Mouse (Mus musculus) retina, postnatal 1 day (tissue): Measurements from ENCODE around the gene Mrpl55.
A peak's percentile ranks its signal among the peaks of the same experiment; 100 is the strongest.
"Not testable (repeated sequence)": the region's sequence is repeated elsewhere in the genome, so short reads cannot be mapped to it uniquely, and the experiment has no call there.

Source experiments
- DNase-seq: peaks from one replicate; pipeline ENCODE4 v3.0.0-alpha.2; 2012

The Mrpl55 gene

GRCm38 (mm10) chr11:59196230-59196629 lies 6.1 kb upstream of the Mrpl55 start:
- DNase-seq: no peak

GRCm38 (mm10) chr11:59201216-59202002 lies 877 bp upstream of the Mrpl55 start:
- DNase-seq: no peak

DNA sequence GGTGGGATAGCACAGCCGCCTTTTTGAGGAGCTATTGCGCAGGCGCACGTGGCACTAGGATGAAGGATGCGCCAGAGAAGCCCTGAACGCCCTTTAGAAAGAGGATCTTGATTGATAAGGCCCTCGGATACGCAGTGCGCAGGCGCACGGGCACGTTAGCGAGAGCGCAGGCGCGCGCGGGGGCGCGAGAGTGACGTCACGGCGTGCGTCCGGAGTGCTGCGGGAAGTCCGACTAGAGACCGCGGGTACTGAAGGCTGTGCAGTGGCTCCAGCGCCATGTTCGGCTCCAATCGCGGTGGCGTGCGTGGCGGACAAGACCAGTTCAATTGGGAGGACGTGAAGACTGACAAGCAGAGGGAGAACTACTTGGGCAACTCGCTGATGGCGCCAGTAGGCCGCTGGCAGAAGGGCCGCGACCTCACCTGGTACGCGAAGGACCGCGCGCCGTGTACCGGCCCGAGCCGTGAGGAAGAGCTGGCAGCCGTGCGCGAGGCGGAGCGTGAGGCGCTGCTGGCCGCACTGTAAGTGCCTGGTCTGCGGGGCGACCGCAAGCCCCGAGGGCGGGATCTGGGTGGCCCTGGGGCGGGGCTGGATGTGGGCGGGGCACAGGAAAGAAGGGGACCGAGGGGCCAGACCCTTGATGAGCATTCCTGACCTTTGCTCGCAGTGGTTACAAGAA lies 6.0 kb downstream of the Mrpl55 start, which contains the start of gene 2310033P09Rik:
TSS of gene 2310033P09Rik (plus strand) at position 169 of the 679 bp plus-strand sequence.
- peak; percentile 97 for DNase-seq

- DNase-seq: peak; percentile 82
Measured at GRCm38 (mm10) chr11:59209003-59209441, 6.7 kb downstream of the Mrpl55 start.

DNA sequence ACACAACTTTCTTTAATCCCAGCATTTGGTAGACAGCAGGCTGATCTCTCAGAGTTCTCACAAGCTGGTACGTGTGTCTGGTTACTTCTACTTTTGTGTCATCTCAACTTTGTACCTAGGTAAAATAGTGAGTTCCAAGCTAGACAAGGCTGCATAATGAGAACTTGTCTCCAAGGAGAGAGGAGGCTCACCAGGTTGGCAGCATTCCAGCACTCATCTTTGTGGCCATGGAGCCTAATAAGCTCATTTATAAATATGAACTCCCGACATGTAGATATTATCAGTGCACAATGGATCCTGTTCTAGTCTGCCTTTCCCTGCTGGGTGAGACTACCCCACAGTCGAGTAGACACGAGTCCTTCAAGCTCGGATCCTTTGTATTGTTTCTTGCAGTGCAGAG lies 7.3 kb downstream of the Mrpl55 start:
- DNase-seq: peak; percentile 30

- no peak for DNase-seq
Measured at GRCm38 (mm10) chr11:59210020-59210419, 7.7 kb downstream of the Mrpl55 start.

DNA sequence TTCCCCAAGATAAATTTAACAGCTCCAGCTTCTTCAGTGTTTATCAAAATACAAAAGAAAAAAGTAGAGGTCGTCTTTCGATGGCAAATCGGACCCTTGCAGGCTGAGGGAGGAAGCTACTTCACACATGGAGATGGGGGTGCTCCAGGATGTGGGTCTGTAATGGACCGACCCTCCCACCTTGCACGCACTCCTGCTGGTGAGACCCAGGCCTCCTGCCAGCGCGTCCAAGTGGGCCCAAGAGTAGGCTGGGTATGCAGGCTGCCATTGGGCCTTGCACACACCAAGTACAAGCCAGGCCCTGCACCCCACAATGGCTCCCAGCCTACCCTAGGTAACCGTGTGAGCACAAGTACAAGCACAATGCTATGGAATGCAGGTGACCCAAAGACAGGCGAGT lies 9.3 kb downstream of the Mrpl55 start:
- DNase-seq: not testable (repeated sequence)

GRCm38 (mm10) chr11:59212320-59212719 lies 10.0 kb downstream of the Mrpl55 start:
- not testable (repeated sequence) for DNase-seq

GRCm38 (mm10) chr11:59212892-59213494 lies 10.7 kb downstream of the Mrpl55 start:
- no peak for DNase-seq

DNA sequence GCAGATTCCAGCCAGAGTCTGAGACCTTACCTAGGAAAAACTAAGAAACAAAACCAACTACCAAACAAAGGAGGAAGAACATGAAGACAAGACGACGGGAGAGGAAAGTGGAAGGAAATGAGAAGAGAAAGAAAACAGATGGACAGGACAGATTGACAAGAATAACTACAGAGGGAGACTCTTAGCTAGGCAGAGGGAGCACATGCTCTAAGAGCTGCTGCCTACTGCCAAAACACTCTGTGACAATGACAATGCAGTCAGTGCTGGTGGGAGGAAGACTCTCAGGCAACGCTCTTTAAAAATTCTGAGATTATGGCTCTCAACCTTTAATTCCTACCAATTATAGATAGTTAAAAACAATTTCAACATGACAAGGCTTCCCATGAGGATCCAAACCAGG lies 14.7 kb downstream of the Mrpl55 start:
- DNase-seq: no peak

- DNase-seq: no peak
Measured at GRCm38 (mm10) chr11:59218389-59218998, 16.2 kb downstream of the Mrpl55 start.

- DNase-seq: peak; percentile 49
Measured at GRCm38 (mm10) chr11:59219064-59219463, 16.8 kb downstream of the Mrpl55 start.

- DNase-seq: no peak
Measured at GRCm38 (mm10) chr11:59221604-59222003, 19.3 kb downstream of the Mrpl55 start.

DNA sequence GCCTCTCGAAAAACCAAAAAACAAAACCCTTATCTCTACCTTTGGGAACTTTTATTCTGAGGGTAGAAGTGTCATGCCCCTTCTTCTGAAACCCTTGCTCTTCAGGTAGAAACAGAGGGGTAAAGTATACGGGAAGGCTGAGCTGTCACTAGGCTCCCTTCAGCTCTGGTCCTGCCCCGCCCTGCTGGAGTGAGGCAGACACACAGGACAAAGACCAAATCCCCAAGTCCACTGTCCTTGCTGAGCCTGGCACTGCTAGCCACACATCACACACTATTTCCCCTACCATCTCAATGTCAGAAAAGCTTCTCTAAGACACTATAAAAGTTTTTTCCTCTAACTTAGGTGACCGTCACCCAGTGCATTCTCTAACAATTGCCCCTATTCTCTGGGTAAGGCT lies 20.0 kb downstream of the Mrpl55 start:
- DNase-seq: no peak

DNA sequence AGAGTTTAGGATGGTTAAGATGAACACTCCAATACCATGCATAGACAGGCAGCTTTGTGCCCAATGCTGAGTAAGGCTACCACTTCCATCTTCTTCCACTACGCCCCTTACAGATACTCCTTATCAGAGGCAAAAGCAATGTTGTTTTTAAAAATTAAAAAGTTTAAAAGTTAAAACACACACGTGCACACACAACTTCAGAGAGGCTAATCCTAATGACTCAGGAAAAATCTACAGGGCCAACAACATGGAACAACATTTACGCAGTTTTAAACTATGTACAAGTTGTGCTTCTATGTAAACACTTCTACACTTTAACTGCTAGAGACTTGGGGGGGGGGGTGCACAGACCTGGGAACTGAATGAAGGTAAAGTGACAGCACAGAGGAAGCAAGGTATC lies 21.7 kb downstream of the Mrpl55 start:
- no peak for DNase-seq

DNA sequence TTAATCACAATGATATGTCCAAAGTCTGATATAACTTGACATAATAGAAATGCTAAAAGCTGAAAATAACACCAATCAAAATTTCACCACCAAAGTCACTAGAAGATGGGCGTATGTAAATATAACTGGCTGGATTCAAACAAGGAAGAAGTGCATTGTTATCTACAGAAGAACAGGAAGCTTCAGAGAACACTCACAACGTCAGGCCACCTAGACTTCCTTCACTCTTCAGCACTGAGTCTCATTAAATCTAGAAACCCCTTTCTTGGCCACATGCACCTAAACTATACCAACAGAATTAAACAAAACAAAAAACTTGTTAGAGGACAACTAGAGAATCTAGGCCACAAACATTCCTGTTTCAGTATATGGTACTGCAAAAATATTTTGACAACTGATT lies 22.2 kb downstream of the Mrpl55 start:
- no peak for DNase-seq

DNA sequence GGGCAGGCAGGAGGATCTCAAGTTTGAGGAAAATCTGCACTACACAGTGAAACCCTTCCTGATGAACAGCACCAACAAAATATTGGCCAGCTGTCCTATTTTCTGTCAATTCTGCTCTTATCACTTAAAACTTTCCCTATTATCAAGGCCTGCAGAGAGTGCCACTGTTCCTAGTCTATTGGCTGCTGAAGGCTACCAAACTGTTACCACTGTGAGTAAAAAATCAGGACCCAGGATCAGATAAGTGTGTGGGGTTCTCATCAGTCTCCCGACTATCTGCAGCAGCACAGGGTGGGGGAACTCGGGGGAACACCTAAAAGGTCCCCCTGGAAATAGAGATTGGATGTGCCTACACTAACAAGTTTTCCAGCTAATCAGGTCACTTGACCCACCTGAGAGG lies 22.9 kb downstream of the Mrpl55 start:
- DNase-seq: no peak

- DNase-seq: no peak
Measured at GRCm38 (mm10) chr11:59226251-59226650, 24.0 kb downstream of the Mrpl55 start.

DNA sequence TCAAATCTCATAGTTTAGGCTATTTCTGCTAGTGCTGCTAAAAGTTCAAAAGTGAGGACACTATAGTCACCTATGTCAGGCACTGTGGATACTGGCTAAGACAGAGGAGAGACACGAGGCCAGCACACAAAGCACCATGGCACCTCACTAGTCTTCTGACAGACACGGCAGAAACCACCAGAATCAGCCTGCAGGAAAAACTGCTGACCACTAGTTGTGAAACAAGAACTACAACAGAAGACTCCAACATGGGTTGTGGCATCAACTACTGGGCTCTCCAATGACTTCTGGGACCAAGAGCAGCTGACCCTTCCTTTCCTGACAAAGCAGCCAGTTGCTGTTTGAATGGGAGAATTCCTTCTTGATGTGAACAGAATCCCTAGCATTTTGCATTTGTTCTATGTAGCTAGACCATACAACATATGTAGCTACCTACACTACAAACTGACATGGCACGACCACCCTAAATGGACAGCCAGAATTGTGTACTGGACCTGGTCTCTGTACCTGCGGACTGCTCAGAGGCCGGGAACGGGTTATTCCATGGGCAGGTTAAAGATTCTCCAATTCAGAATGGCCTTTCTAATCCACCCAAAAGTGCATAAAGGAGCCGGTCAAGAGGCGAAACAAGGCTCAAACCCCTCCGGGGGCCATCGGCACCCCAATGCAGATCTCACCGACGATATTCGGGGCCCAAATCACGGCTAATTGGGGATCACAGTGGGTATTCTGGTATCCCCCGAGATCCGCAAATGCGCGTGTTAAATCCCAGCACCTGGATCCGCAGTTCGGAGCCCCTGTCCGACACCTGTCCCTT lies 24.7 kb downstream of the Mrpl55 start:
- peak; percentile 13 for DNase-seq

- no peak for DNase-seq
Measured at GRCm38 (mm10) chr11:59227604-59228121, 25.4 kb downstream of the Mrpl55 start.

DNA sequence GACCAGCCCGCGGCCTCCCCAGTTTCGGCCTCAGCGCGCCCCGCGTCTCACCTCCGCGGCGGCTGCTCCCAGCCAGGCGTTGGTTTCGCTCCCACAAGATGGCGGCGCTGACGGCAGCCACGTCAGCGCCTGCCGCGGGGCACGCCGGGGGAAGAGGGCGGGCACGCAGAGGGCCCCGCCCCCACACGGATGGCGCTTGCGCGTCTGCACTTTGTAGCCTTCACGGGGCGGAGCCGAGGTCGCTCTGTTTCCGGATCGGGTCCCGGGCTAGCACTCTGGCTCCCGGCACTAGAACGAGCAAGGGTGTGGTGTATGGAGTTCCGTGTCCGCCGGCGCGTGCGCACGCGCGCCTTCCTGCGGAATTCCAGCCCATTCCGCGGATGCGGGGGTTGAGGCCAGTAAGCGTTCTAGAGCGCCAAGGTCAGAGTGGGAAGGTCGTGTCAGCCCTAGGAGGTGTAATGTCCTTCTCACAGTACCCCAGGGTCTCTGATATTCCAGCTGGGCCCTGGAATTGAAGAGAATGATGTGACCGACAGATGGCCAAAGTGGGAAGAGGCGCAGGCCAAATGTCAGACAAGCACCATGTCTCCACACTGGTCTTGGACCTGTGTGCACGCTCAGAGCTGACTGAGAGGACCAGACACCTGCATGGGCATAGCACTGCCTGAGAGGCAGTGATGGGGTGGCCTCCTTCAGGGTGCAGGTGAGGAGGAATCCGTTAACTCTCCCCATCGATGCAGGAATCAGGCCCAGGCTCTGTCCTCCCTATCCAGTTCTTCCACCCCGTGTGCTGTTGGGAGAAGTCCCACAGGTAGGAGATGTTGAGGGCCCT lies 26.1 kb downstream of the Mrpl55 start, which contains the start of gene Arf1:
TSS of gene Arf1 (minus strand) at position 149 of the 832 bp plus-strand sequence.
- DNase-seq: peak; percentile 96
